Mouse (Mus musculus) hindbrain, embryonic 15.5 days (tissue): ENCODE data around the gene Tmem52b. TPM values are rescaled to one million over a fixed set of nuclear protein-coding genes. Genes with fewer than 3 reads are reported as not detected.
"Not testable (repeated sequence)": the region's sequence is repeated elsewhere in the genome, so short reads cannot be mapped to it uniquely, and the experiment has no call there.

Experiments used
- ATAC-seq: fragments of 200-750 bp; cut with Nextera tagmentation; 2 replicates; pipeline ENCODE4 v1.8.0; 2017; ENCODE audit warnings: low read depth, moderate number of reproducible peaks, moderate TSS enrichment; ENCODE audit not compliant: low FRiP score
- H3K27ac ChIP-seq: fragments of 300-500 bp; sonication (generic); replicated peaks from 2 replicates; pipeline ENCODE4 v1.5.1; 2015; ENCODE audit warnings: mild to moderate bottlenecking, inconsistent platforms
- H3K27me3 ChIP-seq: fragments of 300-500 bp; sonication (generic); 2 replicates; pipeline ENCODE4 v1.6.1; 2015; ENCODE audit warnings: control low read depth, inconsistent platforms
- H3K36me3 ChIP-seq: fragments of 300-500 bp; sonication (generic); 2 replicates; pipeline ENCODE4 v1.6.1; 2015; ENCODE audit warnings: control low read depth, inconsistent platforms
- H3K4me1 ChIP-seq: fragments of 300-500 bp; sonication (generic); replicated peaks from 2 replicates; pipeline ENCODE4 v1.6.1; 2015; ENCODE audit warnings: control low read depth, inconsistent platforms
- H3K4me2 ChIP-seq: fragments of 300-500 bp; sonication (generic); 2 replicates; pipeline ENCODE4 v1.6.1; 2015; ENCODE audit warnings: moderate library complexity, mild to moderate bottlenecking, inconsistent platforms
- H3K4me3 ChIP-seq: fragments of 300-500 bp; sonication (generic); 2 replicates; pipeline ENCODE4 v1.5.1; 2015; ENCODE audit warnings: mild to moderate bottlenecking, inconsistent platforms
- H3K9ac ChIP-seq: fragments of 300-500 bp; sonication (generic); 2 replicates; pipeline ENCODE4 v1.6.1; 2015; ENCODE audit warnings: inconsistent platforms
- H3K9me3 ChIP-seq: fragments of 300-500 bp; sonication (generic); 2 replicates; pipeline ENCODE4 v1.6.1; 2016; ENCODE audit warnings: control low read depth, inconsistent platforms
- WGBS: fragments of 180-500 bp; shearing (Covaris S2); methylation state at CpG from one replicate; pipeline ENCODE4 v1.1.7; 2015; 5-methylcytosine and 5-hydroxymethylcytosine counted together
- polyA plus RNA-seq: library from polyadenylated mRNA; unstranded; fragments of >200 nt; fragmentation: Nextera tagmentation; extraction: Ambion mirVana; gene quantifications from 2 replicates; pipeline ENCODE4 v1.2.1, GENCODE M21; 2015

Tmem52b gene
- not detected in 2 replicates for polyA plus RNA-seq

GRCm38 (mm10) chr6:129512367-129512766 is at the start of gene Tmem52b:
Gene Tmem52b, plus strand, starts transcription at chr6:129512555.
- H3K27ac ChIP-seq, result no peak within 1 kb of the TSS
- H3K4me2 ChIP-seq, result no peak within 1 kb of the TSS
- H3K4me1 ChIP-seq, result no peaks in the 10 kb centered on the region
- ATAC-seq, result no peak
- H3K27me3 ChIP-seq, result no peaks in the 10 kb centered on the region
- WGBS, result 76% methylated on average over 3 of the region's 3 CpGs
- no peak within 1 kb of the TSS for H3K9ac ChIP-seq
- no peaks in the 10 kb centered on the region for H3K9me3 ChIP-seq
- H3K4me3 ChIP-seq, result no peak within 1 kb of the TSS
- H3K36me3 ChIP-seq, result no peaks in the 10 kb centered on the region

- no peaks in the 10 kb centered on the region for H3K27me3 ChIP-seq
- WGBS, result 92% methylated on average over 6 of the region's 6 CpGs
- H3K9me3 ChIP-seq, result no peaks in the 10 kb centered on the region
- H3K4me1 ChIP-seq, result no peaks in the 10 kb centered on the region
- no peak for ATAC-seq
- no peak overlapping the region for H3K27ac ChIP-seq
- no peaks in the 10 kb centered on the region for H3K36me3 ChIP-seq
- no peak overlapping the region for H3K4me3 ChIP-seq
- no peak overlapping the region for H3K9ac ChIP-seq
- H3K4me2 ChIP-seq, result no peak overlapping the region
These were observed 41.0 kb upstream of the Tmem52b start for GRCm38 (mm10) chr6:129471386-129471785.

DNA sequence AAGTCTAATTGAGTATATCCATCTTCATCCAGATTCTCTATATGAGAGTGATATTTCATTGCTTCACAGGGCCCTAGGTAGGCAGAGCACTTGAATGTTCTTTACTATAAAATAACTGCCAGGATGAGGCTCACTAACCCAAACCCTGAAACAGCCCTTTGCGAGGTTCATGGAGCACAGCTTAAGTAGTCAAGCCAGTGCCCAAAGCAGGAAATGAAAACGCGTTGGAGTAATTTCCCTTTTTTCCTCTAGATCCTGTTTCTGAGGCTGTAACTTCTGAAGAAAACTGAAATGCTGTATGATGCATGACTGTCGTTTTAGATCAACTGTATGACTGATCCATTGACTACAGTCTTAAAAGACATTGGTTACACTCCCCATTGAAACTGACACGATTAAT is 39.7 kb upstream of the Tmem52b start:
- Histone ChIP-seq H3K4me3 (no peak overlapping the region), H3K4me2 (no peak overlapping the region), H3K4me1 (no peaks in the 10 kb centered on the region), H3K27ac (no peak overlapping the region), H3K36me3 (no peaks in the 10 kb centered on the region), H3K27me3 (no peaks in the 10 kb centered on the region), H3K9me3 (no peaks in the 10 kb centered on the region), H3K9ac (no peak overlapping the region)
- WGBS, result 85% methylated on average over 5 of the region's 5 CpGs
- no peak for ATAC-seq

DNA sequence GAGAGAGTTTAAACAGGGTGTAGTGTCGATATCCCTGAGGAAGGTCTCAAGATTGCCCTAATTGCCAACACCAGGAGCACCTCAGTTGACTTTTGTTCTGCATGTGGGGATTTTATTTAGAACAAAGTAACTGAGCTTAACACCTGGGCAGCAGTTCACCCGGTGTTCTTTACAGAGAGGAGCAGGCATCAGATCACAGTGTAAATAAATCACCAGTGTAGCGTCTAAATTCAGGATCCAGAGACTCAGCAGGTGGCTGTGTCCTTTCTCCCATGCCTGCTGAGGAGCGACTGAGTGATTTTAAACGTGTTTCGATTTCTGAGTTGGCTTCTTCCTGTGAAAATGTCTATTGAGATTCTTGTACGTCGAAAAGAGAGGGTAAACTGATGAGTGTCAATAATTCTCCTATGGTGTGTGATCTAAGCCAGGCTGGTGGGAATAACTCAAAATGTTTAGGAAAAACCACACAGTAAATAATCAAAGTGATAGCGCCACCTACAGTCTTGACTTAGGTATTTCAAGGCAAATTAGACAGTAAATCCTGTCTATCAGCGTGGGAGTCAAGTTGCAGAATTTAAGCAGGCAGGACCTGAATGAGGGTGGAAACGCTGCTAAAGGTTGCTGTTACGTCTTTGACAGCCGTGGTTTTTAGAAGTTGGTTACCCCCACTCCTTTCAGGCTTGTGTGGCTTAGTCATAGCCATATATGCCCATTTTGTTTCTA is 35.8 kb upstream of the Tmem52b start:
- H3K27ac ChIP-seq, result no peak overlapping the region
- no peak for ATAC-seq
- WGBS, result 34% methylated on average over 13 of the region's 13 CpGs
- no peak overlapping the region for H3K4me3 ChIP-seq
- H3K36me3 ChIP-seq, result no peaks in the 10 kb centered on the region
- H3K9ac ChIP-seq, result no peak overlapping the region
- H3K9me3 ChIP-seq, result no peaks in the 10 kb centered on the region
- H3K4me1 ChIP-seq, result no peaks in the 10 kb centered on the region
- H3K27me3 ChIP-seq, result no peaks in the 10 kb centered on the region
- H3K4me2 ChIP-seq, result no peak overlapping the region

GRCm38 (mm10) chr6:129480089-129480958 is 32.0 kb upstream of the Tmem52b start:
- H3K27ac ChIP-seq, result peak overlapping the region; percentile 76
- no peak overlapping the region for H3K9ac ChIP-seq
- H3K9me3 ChIP-seq, result no peaks in the 10 kb centered on the region
- peak overlapping the region; percentile 32 for H3K4me2 ChIP-seq
- no peaks in the 10 kb centered on the region for H3K4me1 ChIP-seq
- peak; percentile 91 for ATAC-seq
- H3K27me3 ChIP-seq, result no peaks in the 10 kb centered on the region
- H3K36me3 ChIP-seq, result no peaks in the 10 kb centered on the region
- 52% methylated on average over 8 of the region's 8 CpGs for WGBS
- H3K4me3 ChIP-seq, result no peak overlapping the region

- no peaks in the 10 kb centered on the region for H3K4me1 ChIP-seq
- no peaks in the 10 kb centered on the region for H3K36me3 ChIP-seq
- no peak overlapping the region for H3K9ac ChIP-seq
- no peak for ATAC-seq
- no peak overlapping the region for H3K4me2 ChIP-seq
- H3K4me3 ChIP-seq, result no peak overlapping the region
- H3K9me3 ChIP-seq, result no peaks in the 10 kb centered on the region
- no peak overlapping the region for H3K27ac ChIP-seq
- no peaks in the 10 kb centered on the region for H3K27me3 ChIP-seq
- 86% methylated on average over 4 of the region's 4 CpGs for WGBS
These were observed 17.4 kb upstream of the Tmem52b start for GRCm38 (mm10) chr6:129494924-129495323.

GRCm38 (mm10) chr6:129497345-129498218 is 14.8 kb upstream of the Tmem52b start:
- Histone ChIP-seq H3K4me1 (no peaks in the 10 kb centered on the region), H3K9me3 (no peaks in the 10 kb centered on the region)

GRCm38 (mm10) chr6:129499516-129499915 is 12.8 kb upstream of the Tmem52b start:
- H3K4me3 ChIP-seq, H3K4me2 ChIP-seq, H3K36me3 ChIP-seq, H3K9ac ChIP-seq, H3K27ac ChIP-seq, H3K27me3 ChIP-seq, H3K4me1 ChIP-seq, ATAC-seq, H3K9me3 ChIP-seq: not testable (repeated sequence)
- 90% methylated on average over 1 of the region's 1 CpGs for WGBS

More at GRCm38 (mm10) chr6:129497345-129498218, 14.8 kb upstream of the Tmem52b start:
- no peak overlapping the region for H3K4me2 ChIP-seq
- no peak overlapping the region for H3K27ac ChIP-seq
- H3K27me3 ChIP-seq, result no peaks in the 10 kb centered on the region
- no peak overlapping the region for H3K9ac ChIP-seq
- H3K36me3 ChIP-seq, result no peaks in the 10 kb centered on the region
- H3K4me3 ChIP-seq, result no peak overlapping the region
- no peak for ATAC-seq
- 89% methylated on average over 3 of the region's 3 CpGs for WGBS

- Histone ChIP-seq H3K4me3 (no peak overlapping the region), H3K9ac (no peak overlapping the region), H3K36me3 (no peaks in the 10 kb centered on the region), H3K4me1 (no peaks in the 10 kb centered on the region), H3K27me3 (no peaks in the 10 kb centered on the region), H3K9me3 (0 out of 2 replicates have a peak, but pooled peaks cover 6% of the 10 kb centered on the region), H3K27ac (no peak overlapping the region), H3K4me2 (no peak overlapping the region)
- whole genome bisulfite sequencing, result 92% methylated on average over 2 of the region's 2 CpGs
- no peak for ATAC-seq
These were observed 8.9 kb upstream of the Tmem52b start for GRCm38 (mm10) chr6:129503471-129503870.

DNA sequence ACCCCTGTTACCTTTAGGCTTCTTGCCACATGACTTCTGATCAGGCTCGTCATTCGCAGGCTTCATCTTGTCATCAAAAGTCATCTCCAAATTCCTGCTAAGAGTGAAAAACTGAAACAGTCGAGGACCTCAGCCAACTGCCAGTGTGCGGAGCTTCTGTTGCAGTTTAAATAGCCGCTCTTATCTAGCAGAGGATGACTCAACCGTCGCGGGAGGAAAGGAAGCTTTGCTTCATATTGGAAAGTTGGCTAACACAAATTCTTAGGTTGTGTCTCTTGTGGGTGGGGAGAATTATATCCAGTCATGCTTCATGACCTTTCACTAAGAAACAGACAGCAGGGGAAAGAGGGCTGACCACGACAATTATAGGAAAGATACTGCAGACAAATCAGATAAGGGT is 5.3 kb upstream of the Tmem52b start, which contains the start of gene Olr1:
Gene Olr1 (minus strand): TSS at position 142 of the 400 bp plus-strand sequence.
- Histone ChIP-seq H3K4me1 (no peaks in the 10 kb centered on the region), H3K4me2 (no peak within 1 kb of the TSS), H3K9me3 (0 out of 2 replicates have a peak, but pooled peaks cover 6% of the 10 kb centered on the region), H3K9ac (no peak within 1 kb of the TSS), H3K4me3 (no peak within 1 kb of the TSS), H3K27ac (no peak within 1 kb of the TSS), H3K27me3 (no peaks in the 10 kb centered on the region), H3K36me3 (no peaks in the 10 kb centered on the region)
- WGBS, result 89% methylated on average over 9 of the region's 9 CpGs
- ATAC-seq, result no peak

DNA sequence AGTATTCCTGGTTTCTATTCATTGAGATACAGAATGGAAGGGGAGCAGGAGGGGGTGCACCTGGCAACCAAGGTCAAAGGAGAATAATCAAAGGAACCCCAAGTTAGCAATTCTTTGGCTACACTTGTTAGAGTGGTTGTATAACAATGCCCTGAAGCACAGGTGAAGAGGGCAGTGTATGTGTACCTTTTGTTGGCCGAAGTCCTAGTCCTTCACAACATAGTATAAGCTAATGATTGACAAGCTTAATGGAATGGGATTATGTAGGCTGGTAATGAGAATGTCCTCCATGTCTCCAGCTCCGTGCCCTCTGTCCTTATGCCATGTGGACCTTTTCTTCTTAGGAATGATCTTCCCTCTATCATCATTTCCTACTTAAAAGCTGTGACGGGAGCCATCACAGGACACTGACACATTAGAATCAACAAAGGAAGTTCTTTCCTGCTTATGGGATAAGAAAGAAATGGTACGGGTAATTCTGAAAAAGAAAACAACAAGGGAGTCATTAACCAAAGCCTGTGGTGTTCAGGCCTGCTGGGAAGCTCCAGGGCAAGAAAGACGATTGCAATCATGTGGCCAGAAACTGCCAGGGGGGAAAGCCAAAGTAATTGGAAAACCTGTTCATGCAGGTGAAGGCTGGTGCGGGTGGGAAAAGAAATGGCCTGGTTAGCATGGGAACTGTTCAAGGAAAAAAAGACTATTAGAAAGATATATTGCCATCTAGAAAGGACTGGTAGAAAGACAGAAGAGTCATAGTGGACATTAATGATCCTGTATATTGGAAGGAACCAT is 2.0 kb upstream of the Tmem52b start:
- Histone ChIP-seq H3K4me2 (no peak overlapping the region), H3K9ac (no peak overlapping the region), H3K27me3 (no peaks in the 10 kb centered on the region), H3K4me3 (no peak overlapping the region), H3K27ac (no peak overlapping the region), H3K9me3 (no peaks in the 10 kb centered on the region), H3K36me3 (no peaks in the 10 kb centered on the region), H3K4me1 (no peaks in the 10 kb centered on the region)
- WGBS, result 73% methylated on average over 6 of the region's 6 CpGs
- ATAC-seq, result no peak
